Mouse (Mus musculus): ENCODE measurements around the gene Bcl2l11. TPM values are rescaled to one million over a fixed set of nuclear protein-coding genes. Genes with fewer than 3 reads are reported as not detected.

Bcl2l11 gene
- polyA plus RNA-seq, 1 experiment from 2014 or later: 6.6 TPM

DNA sequence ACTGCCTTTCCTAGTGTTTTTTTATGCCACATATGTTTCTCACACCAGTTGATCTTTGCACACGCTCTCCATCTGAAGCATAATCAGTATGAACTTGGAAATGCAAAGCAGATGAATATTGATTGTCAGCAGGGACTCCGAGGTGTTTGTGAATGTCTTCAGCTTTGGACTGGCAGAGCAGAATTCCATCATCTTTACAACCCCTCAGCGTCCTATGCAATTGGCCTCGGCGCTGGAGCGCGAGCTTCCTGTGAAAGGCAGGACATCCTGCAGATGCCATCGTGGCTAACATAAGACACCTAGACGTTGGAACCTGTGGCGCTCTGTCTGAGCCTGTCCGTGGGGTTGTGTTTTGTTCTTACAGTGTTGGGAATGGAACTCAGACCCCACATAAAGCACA, 5.7 kb downstream of the Bcl2l11 start:
- no peak for ATAC-seq
- H3K9me3 ChIP-seq (replicated peaks; ENCODE audit: control insufficient read depth, low read length): no peaks in the 10 kb centered on the region

DNA sequence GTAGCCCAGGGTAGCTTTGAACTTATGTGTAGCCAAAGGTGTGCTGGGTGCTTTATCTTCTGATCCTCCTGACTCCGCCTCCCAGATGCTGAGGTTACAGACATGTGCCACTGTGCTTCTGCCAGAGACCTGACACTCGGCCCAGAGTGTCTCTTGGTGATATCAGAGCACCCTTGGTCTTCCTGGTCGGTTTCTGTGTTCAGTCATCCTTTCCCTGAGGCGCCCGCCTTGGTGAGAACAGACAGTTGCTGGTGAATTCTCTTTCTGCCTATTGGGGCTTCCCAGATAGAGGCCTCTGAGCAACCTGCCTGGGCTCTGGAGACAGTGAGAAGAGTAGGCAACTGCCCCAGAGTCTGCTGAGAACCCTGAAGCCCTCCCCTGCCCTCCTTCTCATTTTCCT, 6.8 kb downstream of the Bcl2l11 start:
- WGBS: 88% methylated on average over 5 of the region's 5 CpGs
- Histone ChIP-seq H3K36me3 (ENCODE audit: control insufficient read depth, insufficient read depth, low read length) (peaks cover 19% of the 10 kb centered on the region), H3K9me3 (replicated peaks; ENCODE audit: control insufficient read depth, low read length) (no peaks in the 10 kb centered on the region), H3K27ac (ENCODE audit: low read depth, low read length) (no peak overlapping the region), H3K4me1 (ENCODE audit: control insufficient read depth, insufficient read depth, low read length) (peaks cover 6% of the 10 kb centered on the region), H3K4me2 (ENCODE audit: low read length) (no peak overlapping the region), H3K4me3 (ENCODE audit: low read depth, low read length) (no peak overlapping the region), H3K27me3 (replicated peaks; ENCODE audit: control insufficient read depth, insufficient read depth, low read length) (no peaks in the 10 kb centered on the region), H3K9ac (ENCODE audit: low read length) (no peak overlapping the region)
- DNase-seq (ENCODE audit: low spot score): no peak
- no peak for ATAC-seq

More for the DNA sequence above, 5.7 kb downstream of the Bcl2l11 start:
- H3K4me3 ChIP-seq (ENCODE audit: low read depth, low read length): no peak overlapping the region
- 91% methylated on average over 11 of the region's 11 CpGs for WGBS
- no peak overlapping the region for H3K4me2 ChIP-seq (ENCODE audit: low read length)
- peaks cover 19% of the 10 kb centered on the region for H3K36me3 ChIP-seq (ENCODE audit: control insufficient read depth, insufficient read depth, low read length)
- no peaks in the 10 kb centered on the region for H3K27me3 ChIP-seq (replicated peaks; ENCODE audit: control insufficient read depth, insufficient read depth, low read length)
- no peak overlapping the region for H3K9ac ChIP-seq (ENCODE audit: low read length)
- H3K4me1 ChIP-seq (ENCODE audit: control insufficient read depth, insufficient read depth, low read length): peaks cover 6% of the 10 kb centered on the region
- DNase-seq (ENCODE audit: low spot score): no peak
- no peak overlapping the region for H3K27ac ChIP-seq (ENCODE audit: low read depth, low read length)

DNA sequence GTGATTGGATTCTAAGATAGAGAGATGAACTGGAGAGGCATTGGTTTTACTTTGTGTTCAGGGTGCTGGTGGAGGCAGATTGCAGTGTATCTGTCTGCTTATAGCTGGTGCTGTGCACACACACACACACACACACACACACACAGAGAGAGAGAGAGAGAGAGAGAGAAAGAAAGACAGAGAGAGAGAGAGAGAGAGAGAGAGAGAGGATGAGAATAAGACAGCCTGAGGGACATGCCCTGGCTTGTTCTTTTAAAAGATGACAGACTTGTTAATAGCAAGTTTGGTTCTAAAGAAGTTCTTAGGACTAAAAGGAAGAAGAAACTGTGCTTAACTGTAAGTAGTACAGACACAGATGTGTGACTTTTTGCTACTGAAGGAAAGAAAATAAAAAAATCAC, 8.0 kb downstream of the Bcl2l11 start:
- H3K9me3 ChIP-seq (replicated peaks; ENCODE audit: control insufficient read depth, low read length): no peaks in the 10 kb centered on the region
- DNase-seq (ENCODE audit: low spot score): no peak
- H3K27ac ChIP-seq (ENCODE audit: low read depth, low read length): no peak overlapping the region
- H3K36me3 ChIP-seq (ENCODE audit: control insufficient read depth, insufficient read depth, low read length): peaks cover 19% of the 10 kb centered on the region
- no peaks in the 10 kb centered on the region for H3K27me3 ChIP-seq (replicated peaks; ENCODE audit: control insufficient read depth, insufficient read depth, low read length)
- ATAC-seq: no peak
- H3K4me3 ChIP-seq (ENCODE audit: low read depth, low read length): no peak overlapping the region
- H3K4me1 ChIP-seq (ENCODE audit: control insufficient read depth, insufficient read depth, low read length): peaks cover 7% of the 10 kb centered on the region
- no peak overlapping the region for H3K9ac ChIP-seq (ENCODE audit: low read length)
- no peak overlapping the region for H3K4me2 ChIP-seq (ENCODE audit: low read length)

DNA sequence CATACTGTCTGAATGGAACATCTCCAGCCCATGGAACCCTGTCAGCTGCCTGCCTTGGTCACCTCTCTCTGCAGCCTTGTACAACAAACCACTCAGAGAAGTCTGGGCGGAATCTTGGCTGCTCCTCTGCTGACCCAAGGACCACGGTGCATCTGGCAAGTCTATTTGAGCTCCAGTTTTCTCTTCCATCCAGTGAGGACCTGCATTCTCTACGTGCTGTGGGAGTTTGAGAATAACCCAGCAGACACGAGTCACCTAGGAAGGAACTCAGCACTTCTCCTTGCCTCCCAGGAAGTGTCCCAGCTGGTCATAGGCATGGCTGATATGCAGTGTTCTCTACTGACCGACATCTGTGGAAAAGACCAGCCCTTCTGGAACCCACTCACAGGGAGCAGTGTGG, 8.6 kb downstream of the Bcl2l11 start:
- no peak overlapping the region for H3K4me3 ChIP-seq (ENCODE audit: low read depth, low read length)
- WGBS: 87% methylated on average over 5 of the region's 5 CpGs
- H3K9me3 ChIP-seq (replicated peaks; ENCODE audit: control insufficient read depth, low read length): no peaks in the 10 kb centered on the region
- no peak overlapping the region for H3K9ac ChIP-seq (ENCODE audit: low read length)
- DNase-seq (ENCODE audit: low spot score) (no peak), ATAC-seq (no peak)
- H3K27ac ChIP-seq (ENCODE audit: low read depth, low read length): no peak overlapping the region
- peaks cover 19% of the 10 kb centered on the region for H3K36me3 ChIP-seq (ENCODE audit: control insufficient read depth, insufficient read depth, low read length)
- no peak overlapping the region for H3K4me2 ChIP-seq (ENCODE audit: low read length)
- H3K27me3 ChIP-seq (replicated peaks; ENCODE audit: control insufficient read depth, insufficient read depth, low read length): no peaks in the 10 kb centered on the region
- peaks cover 11% of the 10 kb centered on the region for H3K4me1 ChIP-seq (ENCODE audit: control insufficient read depth, insufficient read depth, low read length)

DNA sequence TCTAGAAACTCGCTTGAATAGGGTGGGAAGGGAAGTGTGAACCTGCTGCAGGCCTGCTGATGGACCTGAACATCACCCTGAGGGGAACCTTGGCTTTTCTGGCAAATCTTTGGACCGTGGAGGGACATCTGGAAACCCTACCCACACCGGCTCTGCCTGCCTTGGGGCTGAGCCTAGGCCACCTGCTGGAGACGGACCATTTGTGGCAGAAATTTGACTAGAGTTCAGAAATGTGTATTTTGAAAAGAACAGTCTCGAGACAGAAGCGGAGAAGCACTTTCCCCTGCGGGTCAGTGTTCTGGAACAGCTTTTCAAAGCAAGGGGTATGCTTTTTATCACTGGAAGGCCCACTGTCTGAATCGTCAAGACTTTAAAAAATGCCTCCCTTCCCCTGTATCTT, 9.1 kb downstream of the Bcl2l11 start:
- Histone ChIP-seq H3K27me3 (replicated peaks; ENCODE audit: control insufficient read depth, insufficient read depth, low read length) (no peaks in the 10 kb centered on the region), H3K4me3 (ENCODE audit: low read depth, low read length) (no peak overlapping the region), H3K27ac (ENCODE audit: low read depth, low read length) (no peak overlapping the region), H3K36me3 (ENCODE audit: control insufficient read depth, insufficient read depth, low read length) (peaks cover 19% of the 10 kb centered on the region), H3K4me2 (ENCODE audit: low read length) (no peak overlapping the region), H3K9ac (ENCODE audit: low read length) (no peak overlapping the region), H3K4me1 (ENCODE audit: control insufficient read depth, insufficient read depth, low read length) (peaks cover 14% of the 10 kb centered on the region), H3K9me3 (replicated peaks; ENCODE audit: control insufficient read depth, low read length) (no peaks in the 10 kb centered on the region)
- 84% methylated on average over 8 of the region's 8 CpGs for WGBS
- DNase-seq (ENCODE audit: low spot score): no peak
- no peak for ATAC-seq

DNA sequence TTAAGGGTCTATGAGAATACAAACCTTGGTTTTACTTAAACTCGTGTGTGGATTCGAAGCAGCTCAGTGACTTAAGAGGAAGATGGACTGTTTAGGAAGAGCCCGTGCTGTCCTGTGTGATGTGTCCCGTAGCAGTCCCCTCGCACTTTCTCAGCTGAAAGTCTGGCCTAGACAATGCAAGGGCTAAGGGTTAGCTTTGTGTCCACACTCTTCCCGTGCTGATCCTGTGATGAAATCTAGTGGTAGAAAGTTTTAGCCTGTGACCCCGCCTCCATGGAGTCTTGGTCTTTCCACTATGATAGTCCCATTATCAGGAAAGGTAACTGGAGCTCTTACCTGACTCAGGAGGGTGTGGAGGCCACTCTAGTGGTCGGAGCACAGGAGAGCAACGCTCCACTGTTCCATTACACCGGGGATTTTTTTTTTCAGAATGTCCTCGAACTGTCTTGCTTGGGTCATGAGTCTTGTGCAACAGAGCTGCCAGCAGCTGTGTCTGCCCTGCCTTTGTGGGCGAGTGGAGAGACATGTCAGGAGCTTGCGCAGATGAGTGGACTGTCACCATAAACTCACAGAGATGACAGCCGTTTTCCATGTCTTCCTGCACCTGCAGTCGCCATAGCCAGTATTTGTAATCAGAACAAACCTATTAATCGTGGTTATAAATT, 11.1 kb downstream of the Bcl2l11 start:
- H3K4me3 ChIP-seq (ENCODE audit: low read depth, low read length): no peak overlapping the region
- H3K4me1 ChIP-seq (ENCODE audit: control insufficient read depth, insufficient read depth, low read length): peaks cover 16% of the 10 kb centered on the region
- H3K27ac ChIP-seq (ENCODE audit: low read depth, low read length): no peak overlapping the region
- DNase-seq (ENCODE audit: low spot score) (no peak), ATAC-seq (no peak)
- no peak overlapping the region for H3K4me2 ChIP-seq (ENCODE audit: low read length)
- H3K9me3 ChIP-seq (replicated peaks; ENCODE audit: control insufficient read depth, low read length): no peaks in the 10 kb centered on the region
- WGBS: 92% methylated on average over 16 of the region's 16 CpGs
- H3K36me3 ChIP-seq (ENCODE audit: control insufficient read depth, insufficient read depth, low read length): peaks cover 8% of the 10 kb centered on the region; the same call in 1 of the 2 replicates
- H3K27me3 ChIP-seq (replicated peaks; ENCODE audit: control insufficient read depth, insufficient read depth, low read length): no peaks in the 10 kb centered on the region
- no peak overlapping the region for H3K9ac ChIP-seq (ENCODE audit: low read length)

DNA sequence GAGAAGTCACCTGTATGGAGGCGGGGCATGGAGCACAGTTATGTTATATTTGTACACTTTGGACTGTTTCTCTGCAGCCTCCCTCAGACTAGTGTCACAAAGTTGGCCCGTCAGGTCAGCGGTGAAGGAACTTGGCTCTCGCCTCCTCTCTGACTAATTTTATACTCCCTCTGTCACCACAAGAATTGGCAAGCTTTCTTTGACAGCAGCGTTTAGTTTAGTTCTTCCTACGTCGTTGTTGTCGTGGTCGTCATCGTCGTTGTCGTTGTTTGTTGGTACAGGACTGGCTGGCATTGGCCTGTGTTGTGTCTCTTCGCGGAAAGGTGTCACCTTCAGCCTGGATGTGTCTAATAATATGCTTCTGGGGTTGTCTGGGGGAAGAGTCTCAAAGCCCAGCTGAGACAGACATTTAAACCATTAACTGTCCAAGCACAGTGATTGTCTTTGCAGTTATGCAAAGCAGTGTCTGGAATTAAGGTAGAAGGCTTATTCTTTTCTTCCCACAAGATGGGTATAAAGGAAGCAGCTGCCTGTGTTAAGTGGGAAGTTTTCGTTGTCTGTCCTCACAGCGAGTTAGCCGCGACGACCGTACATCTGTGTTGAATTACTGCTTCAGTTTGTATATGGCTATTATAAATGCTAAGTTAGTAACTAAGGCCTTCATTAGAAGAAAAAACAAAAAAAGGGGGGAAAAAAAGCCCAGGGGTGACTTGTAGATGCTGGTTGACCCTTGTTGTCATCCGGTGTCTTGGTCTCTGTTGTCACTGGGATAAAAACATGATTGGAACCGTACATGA, 11.8 kb downstream of the Bcl2l11 start:
- Histone ChIP-seq H3K36me3 (ENCODE audit: control insufficient read depth, insufficient read depth, low read length) (peaks cover 8% of the 10 kb centered on the region; the same call in 1 of the 2 replicates), H3K27ac (ENCODE audit: low read depth, low read length) (no peak overlapping the region), H3K4me2 (ENCODE audit: low read length) (no peak overlapping the region), H3K9ac (ENCODE audit: low read length) (no peak overlapping the region), H3K4me3 (ENCODE audit: low read depth, low read length) (no peak overlapping the region), H3K9me3 (replicated peaks; ENCODE audit: control insufficient read depth, low read length) (no peaks in the 10 kb centered on the region), H3K4me1 (ENCODE audit: control insufficient read depth, insufficient read depth, low read length) (peaks cover 16% of the 10 kb centered on the region), H3K27me3 (replicated peaks; ENCODE audit: control insufficient read depth, insufficient read depth, low read length) (no peaks in the 10 kb centered on the region)
- 70% methylated on average over 22 of the region's 22 CpGs for WGBS
- DNase-seq (ENCODE audit: low spot score): peak; percentile 31
- ATAC-seq: no peak

DNA sequence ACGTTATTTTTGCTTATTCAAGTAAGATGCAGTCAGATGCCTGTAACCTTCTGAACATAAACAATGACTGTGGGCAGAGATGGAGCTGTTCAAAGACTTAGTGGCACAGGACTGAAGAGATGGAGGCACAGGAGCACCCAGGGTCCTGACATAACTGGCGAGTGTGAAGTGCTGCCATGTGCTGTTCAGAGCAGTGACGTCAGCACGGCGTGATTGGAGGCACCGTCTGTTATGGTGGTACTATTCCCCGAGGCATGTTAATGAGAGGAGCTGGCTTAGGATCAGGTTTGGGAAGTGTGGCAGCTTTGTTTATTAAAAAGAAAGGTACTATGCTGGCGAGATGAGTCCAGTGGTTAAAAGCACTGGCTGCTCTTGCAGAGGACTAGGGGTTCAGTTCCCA, 13.1 kb downstream of the Bcl2l11 start:
- H3K36me3 ChIP-seq (ENCODE audit: control insufficient read depth, insufficient read depth, low read length): peaks cover 8% of the 10 kb centered on the region; the same call in 1 of the 2 replicates
- H3K4me2 ChIP-seq (ENCODE audit: low read length): no peak overlapping the region
- H3K4me3 ChIP-seq (ENCODE audit: low read depth, low read length): no peak overlapping the region
- peak; percentile 82 for ATAC-seq
- H3K4me1 ChIP-seq (ENCODE audit: control insufficient read depth, insufficient read depth, low read length): peaks cover 16% of the 10 kb centered on the region
- 52% methylated on average over 8 of the region's 8 CpGs for WGBS
- no peak overlapping the region for H3K27ac ChIP-seq (ENCODE audit: low read depth, low read length)
- no peak overlapping the region for H3K9ac ChIP-seq (ENCODE audit: low read length)
- peak; percentile 77 for DNase-seq (ENCODE audit: low spot score)
- no peaks in the 10 kb centered on the region for H3K27me3 ChIP-seq (replicated peaks; ENCODE audit: control insufficient read depth, insufficient read depth, low read length)
- H3K9me3 ChIP-seq (replicated peaks; ENCODE audit: control insufficient read depth, low read length): no peaks in the 10 kb centered on the region

DNA sequence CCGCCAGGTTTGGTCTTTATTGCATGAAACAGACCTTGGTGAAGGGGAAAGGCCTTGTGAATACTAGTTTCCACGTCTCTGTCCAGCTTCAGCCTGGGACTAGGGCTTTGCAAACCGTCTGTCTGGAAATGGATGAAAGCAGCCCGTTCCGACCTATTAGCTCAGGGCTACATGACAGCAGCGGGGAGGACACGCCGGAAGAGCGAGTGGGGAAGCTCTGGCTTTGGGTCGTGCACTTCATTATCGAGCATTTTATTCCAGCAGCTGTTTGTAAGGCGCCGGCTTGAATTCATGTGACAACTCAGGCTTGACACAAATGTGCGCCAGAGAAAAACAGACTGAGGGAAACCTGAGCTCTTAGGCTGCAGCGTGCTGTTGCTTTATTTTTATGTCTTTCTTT, 13.9 kb downstream of the Bcl2l11 start:
- H3K4me2 ChIP-seq (ENCODE audit: low read length): no peak overlapping the region; the same call in 1 of the 2 replicates
- WGBS: 64% methylated on average over 15 of the region's 15 CpGs
- ATAC-seq: 0 out of 2 replicates have a peak, but pooled peaks have one; percentile 17

More for the DNA sequence above, 13.9 kb downstream of the Bcl2l11 start:
- no peaks in the 10 kb centered on the region for H3K27me3 ChIP-seq (replicated peaks; ENCODE audit: control insufficient read depth, insufficient read depth, low read length)
- no peak overlapping the region for H3K27ac ChIP-seq (ENCODE audit: low read depth, low read length)
- no peak overlapping the region for H3K4me3 ChIP-seq (ENCODE audit: low read depth, low read length)
- no peak overlapping the region; the same call in 1 of the 2 replicates for H3K9ac ChIP-seq (ENCODE audit: low read length)
- 0 out of 2 replicates have a peak, but pooled peaks cover 3% of the 10 kb centered on the region for H3K36me3 ChIP-seq (ENCODE audit: control insufficient read depth, insufficient read depth, low read length)
- no peaks in the 10 kb centered on the region for H3K9me3 ChIP-seq (replicated peaks; ENCODE audit: control insufficient read depth, low read length)
- H3K4me1 ChIP-seq (ENCODE audit: control insufficient read depth, insufficient read depth, low read length): peaks cover 16% of the 10 kb centered on the region
- DNase-seq (ENCODE audit: low spot score): peak; percentile 62

Data from forebrain, embryonic 14.5 days (tissue).